Mouse (Mus musculus): ENCODE data around the gene Arnt.

DNA sequence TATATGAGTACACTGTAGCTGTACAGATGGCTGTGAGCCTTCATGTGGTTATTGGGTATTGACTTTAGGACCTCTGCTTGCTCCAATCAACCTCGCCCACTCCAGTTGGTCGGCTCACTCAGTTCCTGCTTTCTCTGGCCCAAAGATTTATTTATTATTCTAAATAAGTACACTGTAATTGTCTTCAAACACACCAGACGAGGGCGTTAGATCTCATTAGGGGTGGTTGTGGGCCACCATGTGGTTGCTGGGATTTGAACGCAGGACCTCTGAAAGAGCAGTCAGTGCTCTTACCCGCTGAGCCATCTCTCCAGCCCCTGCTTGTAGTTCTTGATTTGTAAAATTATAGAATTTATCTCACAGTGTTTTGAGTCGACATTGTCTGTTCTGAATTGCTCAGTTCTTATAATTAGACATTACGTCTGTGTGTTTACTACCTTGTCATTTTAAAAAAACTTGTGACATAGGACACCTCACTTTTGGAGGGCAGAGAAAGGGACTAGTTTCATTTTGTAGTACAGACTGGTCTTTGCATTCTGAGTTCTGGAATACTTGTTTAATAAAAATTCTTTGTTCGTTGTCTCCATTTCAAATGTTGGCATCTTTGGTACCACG, 780 bp upstream of the Arnt start:
- TF ChIP-seq POLR2A (IDR thresholded peaks at IDR 0.05; ENCODE audit: insufficient read depth, low read depth, low read length): no peak
- no peak for TF ChIP-seq CTCF (IDR thresholded peaks at IDR 0.05; ENCODE audit: insufficient read depth, low read depth, low read length)

Measured in olfactory bulb, adult 2 months (tissue).